Mouse (Mus musculus) MEL (cell line): ENCODE data around the gene Trim56. TPM values are rescaled to one million over a fixed set of nuclear protein-coding genes. Genes with fewer than 3 reads are reported as not detected.

Experiments used
- DNase-seq: peaks from one replicate; pipeline ENCODE4 v3.0.0; 2011; ENCODE audit warnings: low read depth, low spot score
- H3K27ac ChIP-seq: 2 replicates; pipeline ENCODE4 v1.5.1; 2012; ENCODE audit warnings: low read depth, mild to moderate bottlenecking, control low read depth, low read length, moderate library complexity; ENCODE audit not compliant: control insufficient read depth
- H3K27me3 ChIP-seq, 2 experiments: fragments of 150-350 bp in 1 of 2; sonication (generic) in 1 of 2; 2 replicates each; pipeline ENCODE4 v1.6.1; 2012; ENCODE audit warnings: low read length in 2 of 2, mild to moderate bottlenecking in 2 of 2, improper control_type of control experiment in 1 of 2, moderate library complexity in 1 of 2; ENCODE audit not compliant: insufficient read depth in 2 of 2, control insufficient read depth in 1 of 2
- H3K36me3 ChIP-seq, 2 experiments: 2 replicates each; pipeline ENCODE4 v1.6.1; 2012 to 2014; ENCODE audit warnings: low read length in 2 of 2, improper control_type of control experiment in 1 of 2, inconsistent platforms in 1 of 2, mild to moderate bottlenecking in 1 of 2; ENCODE audit not compliant: insufficient read depth in 2 of 2, control insufficient read depth in 1 of 2
- H3K4me1 ChIP-seq, 2 experiments: fragments of 150-350 bp in 1 of 2; sonication (generic) in 1 of 2; 2 replicates each; pipeline ENCODE4 v1.6.1; 2012; ENCODE audit warnings: low read length in 2 of 2, improper control_type of control experiment in 1 of 2, mild to moderate bottlenecking in 1 of 2; ENCODE audit not compliant: insufficient read depth in 2 of 2, control insufficient read depth in 1 of 2
- H3K4me3 ChIP-seq, 2 experiments: fragments of 150-350 bp in 1 of 2; sonication (generic) in 1 of 2; 2 replicates each; pipeline ENCODE4 v1.5.1; 2012; ENCODE audit warnings: low read depth in 2 of 2, low read length in 2 of 2, mild to moderate bottlenecking in 2 of 2, moderate library complexity in 2 of 2, control low read depth in 1 of 2, improper control_type of control experiment in 1 of 2; ENCODE audit not compliant: control insufficient read depth in 1 of 2, insufficient read depth in 1 of 2
- H3K79me2 ChIP-seq: 2 replicates; pipeline ENCODE4 v1.6.1; 2012; ENCODE audit warnings: mild to moderate bottlenecking, low read length, moderate library complexity; ENCODE audit not compliant: control insufficient read depth, poor library complexity, insufficient read depth
- H3K9ac ChIP-seq: 2 replicates; pipeline ENCODE4 v1.6.1; 2012; ENCODE audit warnings: low read depth, mild to moderate bottlenecking, control low read depth, low read length, moderate library complexity; ENCODE audit not compliant: control insufficient read depth, poor library complexity, severe bottlenecking
- H3K9me3 ChIP-seq: fragments of 150-350 bp; sonication (generic); replicated peaks from 2 replicates; pipeline ENCODE4 v1.6.1; 2012; ENCODE audit warnings: mild to moderate bottlenecking, low read length, improper control_type of control experiment, moderate library complexity; ENCODE audit not compliant: insufficient read depth
- BHLHE40 ChIP-seq: IDR thresholded peaks from 2 replicates; pipeline ENCODE4 v1.6.1; 2012; ENCODE audit warnings: low read depth, mild to moderate bottlenecking, inconsistent platforms, low read length, improper control_type of control experiment, borderline replicate concordance
- CTCF ChIP-seq, 3 experiments: IDR thresholded peaks in 2 of 3; conservative IDR thresholded peaks in 1 of 3; 2 replicates each; pipeline ENCODE4 v1.5.1; 2011 to 2012; ENCODE audit warnings: low read length in 3 of 3, low read depth in 2 of 3, mild to moderate bottlenecking in 2 of 3, improper control_type of control experiment in 1 of 3, inconsistent platforms in 1 of 3, mixed read lengths in 1 of 3, moderate library complexity in 1 of 3; ENCODE audit not compliant: control insufficient read depth in 1 of 3, insufficient read depth in 1 of 3, poor library complexity in 1 of 3, severe bottlenecking in 1 of 3
- E2F4 ChIP-seq: IDR thresholded peaks from 2 replicates; pipeline ENCODE4 v1.6.1; 2011; ENCODE audit warnings: low read depth, low read length, improper control_type of control experiment, borderline replicate concordance
- EP300 ChIP-seq, 2 experiments: IDR thresholded peaks; 2 replicates each; pipeline ENCODE4 v1.6.1; 2011; ENCODE audit warnings: improper control_type of control experiment in 2 of 2, low read length in 2 of 2, low read depth in 1 of 2, mild to moderate bottlenecking in 1 of 2
- JUND ChIP-seq: IDR thresholded peaks from 2 replicates; pipeline ENCODE4 v1.6.1; 2011; ENCODE audit warnings: low read depth, mild to moderate bottlenecking, improper control_type of control experiment, low read length
- MAX ChIP-seq: IDR thresholded peaks from 2 replicates; pipeline ENCODE4 v1.6.1; 2011; ENCODE audit warnings: low read length, improper control_type of control experiment
- MAZ ChIP-seq: IDR thresholded peaks from 2 replicates; pipeline ENCODE4 v1.6.1; 2012; ENCODE audit warnings: low read depth, mild to moderate bottlenecking, inconsistent platforms, low read length, improper control_type of control experiment
- MXI1 ChIP-seq: IDR thresholded peaks from 2 replicates; pipeline ENCODE4 v1.6.1; 2011; ENCODE audit warnings: mild to moderate bottlenecking, low read depth, low read length, improper control_type of control experiment
- MYB ChIP-seq: IDR thresholded peaks from 2 replicates; pipeline ENCODE4 v1.6.1; 2011; ENCODE audit warnings: mild to moderate bottlenecking, low read depth, low read length, improper control_type of control experiment
- MYC ChIP-seq: IDR thresholded peaks from 2 replicates; pipeline ENCODE4 v1.6.1; 2011; ENCODE audit warnings: low read depth, mild to moderate bottlenecking, low read length, improper control_type of control experiment, moderate library complexity
- POLR2AphosphoS5 ChIP-seq: IDR thresholded peaks from 2 replicates; pipeline ENCODE4 v1.6.1; 2012; ENCODE audit warnings: low read depth, borderline replicate concordance, mild to moderate bottlenecking, inconsistent platforms, low read length, moderate library complexity, mixed read lengths
- RAD21 ChIP-seq: IDR thresholded peaks from 2 replicates; pipeline ENCODE4 v1.6.1; 2011; ENCODE audit warnings: mild to moderate bottlenecking, low read depth, low read length, improper control_type of control experiment
- RCOR1 ChIP-seq: IDR thresholded peaks from 2 replicates; pipeline ENCODE4 v1.6.1; 2012; ENCODE audit warnings: low read depth, mild to moderate bottlenecking, inconsistent platforms, low read length, improper control_type of control experiment
- SIN3A ChIP-seq: IDR thresholded peaks from 2 replicates; pipeline ENCODE4 v1.6.1; 2012; ENCODE audit warnings: low read length, improper control_type of control experiment, inconsistent platforms
- SMC3 ChIP-seq: IDR thresholded peaks from 2 replicates; pipeline ENCODE4 v1.6.1; 2011; ENCODE audit warnings: low read depth, low read length, improper control_type of control experiment
- TAL1 ChIP-seq: IDR thresholded peaks from 2 replicates; pipeline ENCODE4 v1.6.1; 2012; ENCODE audit warnings: mild to moderate bottlenecking, inconsistent platforms, low read length, moderate library complexity, mixed read lengths
- TCF12 ChIP-seq: IDR thresholded peaks from 2 replicates; pipeline ENCODE4 v1.6.1; 2014; ENCODE audit warnings: low read depth, mild to moderate bottlenecking, inconsistent platforms, low read length, improper control_type of control experiment, moderate library complexity
- UBTF ChIP-seq: IDR thresholded peaks from 2 replicates; pipeline ENCODE4 v1.6.1; 2012; ENCODE audit warnings: low read depth, mild to moderate bottlenecking, inconsistent platforms, low read length, improper control_type of control experiment, moderate library complexity, borderline replicate concordance; ENCODE audit not compliant: insufficient read depth
- ZC3H11A ChIP-seq: IDR thresholded peaks from 2 replicates; pipeline ENCODE4 v1.6.1; 2012; ENCODE audit warnings: low read depth, mild to moderate bottlenecking, inconsistent platforms, low read length, improper control_type of control experiment
- ZKSCAN1 ChIP-seq: IDR thresholded peaks from 2 replicates; pipeline ENCODE4 v1.6.1; 2012; ENCODE audit warnings: low read depth, mild to moderate bottlenecking, inconsistent platforms, low read length, improper control_type of control experiment, moderate library complexity
- ZMIZ1 ChIP-seq: IDR thresholded peaks from 2 replicates; pipeline ENCODE4 v1.6.1; 2012; ENCODE audit warnings: low read depth, mild to moderate bottlenecking, inconsistent platforms, low read length, improper control_type of control experiment, moderate library complexity
- ZNF384 ChIP-seq: IDR thresholded peaks from 2 replicates; pipeline ENCODE4 v1.6.1; 2012; ENCODE audit warnings: low read depth, mild to moderate bottlenecking, inconsistent platforms, low read length, improper control_type of control experiment
- polyA plus RNA-seq, 2 experiments: library from polyadenylated mRNA; stranded (reverse) in 1 of 2; unstranded in 1 of 2; fragments of >175 nt in 1 of 2; fragments of >200 nt in 1 of 2; gene quantifications; 2 replicates each; pipeline versions ENCODE4 v1.2.1 to v1.2.4; 2012; ENCODE audit warnings: low replicate concordance in 2 of 2, low read depth in 1 of 2; ENCODE audit not compliant: insufficient read length in 2 of 2, insufficient read depth in 1 of 2, missing spikeins in 1 of 2
- total RNA-seq: library from RNA; depleted of rRNA; stranded (reverse); fragments of 300-350 nt; gene quantifications from 2 replicates; pipeline ENCODE4 v1.2.3, GENCODE M21; 2012

Trim56 gene
- total and polyA plus RNA-seq, 3 experiments, result 21.8 to 75.8 (median 22.8) TPM

DNA sequence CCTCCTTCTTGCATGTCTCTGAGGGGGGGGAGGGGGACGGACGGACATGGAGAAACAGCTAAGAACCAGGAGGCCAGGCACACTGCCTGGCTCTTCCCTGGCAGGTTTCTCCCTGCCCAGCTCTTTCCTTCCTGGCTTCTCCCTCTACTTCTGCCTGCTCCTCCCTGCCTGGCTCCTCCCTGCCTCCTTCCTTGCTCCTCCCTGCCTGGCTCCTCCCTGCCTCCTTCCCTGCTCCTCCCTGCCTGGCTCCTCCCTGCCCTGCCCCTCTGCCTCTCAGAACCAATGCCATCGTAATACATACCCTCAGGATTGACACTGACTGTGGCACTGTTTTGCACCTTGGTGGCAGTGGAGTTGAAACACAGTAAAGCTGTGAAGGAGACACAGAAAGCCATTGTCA is 24.8 kb upstream of the Trim56 start:
- H3K4me1 ChIP-seq, result no peaks in the 10 kb centered on the region
- H3K27me3 ChIP-seq, result no peaks in the 10 kb centered on the region
- H3K9ac ChIP-seq, result no peak overlapping the region
- no peaks in the 10 kb centered on the region for H3K79me2 ChIP-seq
- H3K27ac ChIP-seq, result no peak overlapping the region
- H3K9me3 ChIP-seq, result no peaks in the 10 kb centered on the region
- TF ChIP-seq EP300 (IDR thresholded peaks at IDR 0.05; ENCODE audit: low read depth in 1 of 2, low read length in 2 of 2) (no peak), MYC (no peak)
- no peaks in the 10 kb centered on the region for H3K36me3 ChIP-seq
- DNase-seq, result no peak
- H3K4me3 ChIP-seq, result no peak overlapping the region

DNA sequence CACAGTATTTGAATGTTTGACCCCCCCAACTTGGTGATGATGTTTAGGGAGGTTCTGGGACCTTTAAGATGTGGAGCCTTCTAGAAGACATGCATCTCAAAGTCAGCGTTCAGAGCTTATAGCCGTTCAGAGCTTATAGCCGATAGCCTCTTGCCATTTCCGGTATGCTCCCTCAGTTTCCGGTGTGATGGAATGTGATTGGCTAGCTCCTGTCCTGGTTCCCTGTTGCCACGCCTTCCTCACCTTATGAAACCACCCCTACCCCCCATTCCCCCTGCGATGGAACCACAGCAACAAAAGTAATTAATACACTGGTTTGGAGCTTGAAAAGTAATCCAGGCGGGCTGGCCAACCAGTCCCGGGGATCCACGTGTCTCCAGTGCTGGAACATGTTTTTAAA is 23.0 kb upstream of the Trim56 start:
- no peak for DNase-seq
- Histone ChIP-seq H3K79me2 (no peaks in the 10 kb centered on the region), H3K36me3 (no peaks in the 10 kb centered on the region), H3K27me3 (no peaks in the 10 kb centered on the region), H3K9me3 (no peaks in the 10 kb centered on the region), H3K4me3 (no peak overlapping the region), H3K27ac (no peak overlapping the region), H3K4me1 (no peaks in the 10 kb centered on the region), H3K9ac (no peak overlapping the region)
- TF ChIP-seq MAZ (no peak), ZMIZ1 (no peak), MYB (no peak), MXI1 (no peak)

DNA sequence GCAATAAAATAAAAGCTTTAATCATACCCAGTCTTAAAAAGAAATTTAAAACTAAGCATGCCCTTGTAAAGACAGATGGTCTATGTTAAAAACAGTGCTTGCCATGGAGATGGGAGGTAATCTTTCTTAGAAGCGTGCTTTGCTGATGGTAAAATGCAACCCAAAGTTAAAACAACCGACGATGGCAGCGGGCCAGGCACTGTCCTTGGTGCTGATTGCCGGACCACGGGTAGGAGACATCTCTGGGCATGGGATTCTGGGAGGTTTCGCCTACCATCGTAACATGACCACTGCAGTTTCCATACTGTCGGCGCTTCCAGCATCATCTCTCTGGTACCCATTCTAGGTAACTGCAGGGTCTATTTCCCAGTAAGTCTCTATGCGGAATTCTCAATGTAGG is 18.9 kb upstream of the Trim56 start:
- Histone ChIP-seq H3K9ac (no peak overlapping the region), H3K4me1 (no peaks in the 10 kb centered on the region), H3K27me3 (no peaks in the 10 kb centered on the region), H3K27ac (no peak overlapping the region), H3K4me3 (no peak overlapping the region), H3K9me3 (no peaks in the 10 kb centered on the region)
- 0 out of 6 replicates have a peak, but pooled peaks of 1 of the 3 experiments have one; percentile 0 for TF ChIP-seq CTCF (IDR thresholded peaks at IDR 0.05 in 2 of 3, conservative IDR thresholded peaks at IDR 0.05 in 1 of 3; ENCODE audit: control insufficient read depth in 1 of 3, insufficient read depth in 1 of 3, low read depth in 2 of 3, low read length in 3 of 3, poor library complexity in 1 of 3, severe bottlenecking in 1 of 3)
- peak; percentile 44; the same call in 1 of the 2 replicates for TF ChIP-seq SIN3A
- TF ChIP-seq BHLHE40, result no peak
- TF ChIP-seq MXI1, result peak; percentile 62
- TF ChIP-seq, all 39 proteins: peak for 3
- peak; percentile 59 for DNase-seq
- Histone ChIP-seq H3K36me3 (no peaks in the 10 kb centered on the region), H3K79me2 (no peaks in the 10 kb centered on the region)

DNA sequence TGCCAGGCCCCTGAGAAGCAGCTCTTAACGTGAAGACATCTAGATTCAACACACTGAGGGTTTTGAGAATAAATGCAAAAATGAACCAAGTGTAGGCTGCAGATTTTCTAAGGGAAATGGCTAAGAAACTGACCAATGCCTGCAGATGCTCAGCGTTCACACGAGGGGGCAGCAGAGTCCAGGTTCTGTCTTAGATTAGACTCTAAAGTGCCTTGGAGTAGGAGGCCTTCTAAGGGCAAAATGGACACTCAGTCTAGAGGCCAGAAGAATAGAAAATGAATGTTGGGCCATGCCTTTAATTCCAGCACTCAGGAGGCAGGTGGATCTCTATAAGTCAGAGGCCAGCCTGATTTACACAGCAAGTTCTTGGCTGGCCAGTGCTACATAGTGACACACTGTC is 15.5 kb upstream of the Trim56 start:
- Histone ChIP-seq H3K27me3 (no peaks in the 10 kb centered on the region), H3K36me3 (no peaks in the 10 kb centered on the region), H3K4me3 (no peak overlapping the region), H3K79me2 (no peaks in the 10 kb centered on the region), H3K9me3 (no peaks in the 10 kb centered on the region), H3K27ac (no peak overlapping the region), H3K4me1 (no peaks in the 10 kb centered on the region), H3K9ac (no peak overlapping the region)
- DNase-seq, result peak; percentile 75
- TF ChIP-seq TCF12 (no peak), ZC3H11A (peak; percentile 91), ZKSCAN1 (no peak), POLR2AphosphoS5 (no peak), E2F4 (no peak), SMC3 (peak; percentile 91), UBTF (no peak), JUND (no peak), TAL1 (no peak), ZNF384 (no peak), RAD21 (peak; percentile 90), MYB (no peak), MAX (no peak), RCOR1 (no peak), BHLHE40 (no peak)
